Mouse (Mus musculus): Measurements from ENCODE around the gene Tbxa2r. TPM values are rescaled to one million over a fixed set of nuclear protein-coding genes. Genes with fewer than 3 reads are reported as not detected.

Gene Tbxa2r
- polyA plus RNA-seq, 1 experiment from 2014 or later, result 6.7 TPM

DNA sequence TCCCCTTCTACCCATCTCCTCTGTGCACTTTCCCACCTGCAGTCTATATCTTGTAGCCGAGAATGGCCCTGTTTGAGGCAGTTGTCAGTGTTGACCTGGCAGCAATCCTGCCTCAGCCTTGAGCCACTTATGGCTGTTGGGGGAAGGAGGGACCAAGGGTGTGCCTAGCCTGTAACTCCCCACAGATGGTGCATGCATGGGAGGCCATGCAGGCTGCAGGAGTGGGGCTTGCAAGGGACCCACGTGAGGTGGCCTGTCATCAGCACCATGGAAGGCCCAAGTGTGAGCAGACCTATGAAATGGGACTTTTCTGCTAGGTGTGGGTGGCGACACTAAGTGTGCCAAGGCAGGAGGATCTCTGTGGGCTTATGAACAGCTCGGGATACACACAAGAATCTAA lies 36.5 kb downstream of the Tbxa2r start:
- Histone ChIP-seq H3K9me3 (replicated peaks) (no peaks in the 10 kb centered on the region), H3K27me3 (replicated peaks) (no peaks in the 10 kb centered on the region), H3K27ac (peak overlapping the region; percentile 94), H3K4me1 (peaks cover 70% of the 10 kb centered on the region), H3K9ac (0 out of 2 replicates have a peak overlapping the region, but pooled peaks have one; percentile 62), H3K4me2 (peak overlapping the region; percentile 96), H3K36me3 (peaks cover 85% of the 10 kb centered on the region), H3K4me3 (no peak overlapping the region)
- no peak for ATAC-seq
- WGBS (ENCODE audit: insufficient replicate concordance), result 46% methylated on average over 4 of the region's 4 CpGs

DNA sequence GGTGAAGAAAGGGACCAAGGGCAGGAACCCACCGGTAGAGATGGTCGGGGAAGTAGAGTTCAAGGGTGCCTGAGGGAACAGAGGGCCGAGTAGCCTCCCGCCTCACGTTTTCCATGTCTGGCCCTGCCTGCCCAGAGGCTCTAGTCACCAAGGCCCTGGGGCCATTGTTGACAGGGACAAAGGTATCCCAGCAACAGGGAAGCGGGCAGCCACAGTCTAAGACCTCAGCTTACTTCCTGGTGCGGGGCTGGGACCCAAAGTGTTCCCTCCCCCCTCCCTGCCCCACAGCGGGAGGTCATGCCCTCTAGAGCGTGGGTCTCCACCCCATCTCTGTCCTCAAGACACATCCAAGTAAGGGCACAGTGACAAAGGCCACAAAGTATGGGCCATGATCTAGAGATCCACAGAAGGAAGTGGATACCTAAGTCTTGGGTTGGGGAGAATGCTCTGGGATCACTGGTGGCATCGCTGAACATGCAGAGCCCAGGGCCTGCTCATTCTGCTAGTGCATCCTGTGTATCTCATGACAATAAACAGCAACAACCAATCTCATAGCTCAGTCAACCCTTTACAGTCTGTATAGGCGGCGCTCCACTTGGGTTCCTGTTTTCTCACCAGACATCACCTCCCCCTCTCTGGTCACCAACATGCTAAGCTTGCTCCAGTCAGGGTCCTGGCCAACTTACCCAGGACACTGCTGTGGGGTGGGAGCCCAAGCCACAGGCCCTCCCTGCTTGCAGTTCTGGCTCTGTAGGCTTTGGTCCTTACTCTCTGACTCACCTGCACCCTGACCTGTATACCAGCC lies 37.3 kb downstream of the Tbxa2r start, which contains the start of gene 4930404N11Rik:
4930404N11Rik (minus strand) TSS at position 145 of the 805 bp plus-strand sequence.
- H3K9me3 ChIP-seq (replicated peaks), result no peaks in the 10 kb centered on the region
- no peaks in the 10 kb centered on the region for H3K27me3 ChIP-seq (replicated peaks)
- 0 out of 2 replicates have a peak within 1 kb of the TSS, but pooled peaks have one; percentile 3 for H3K4me3 ChIP-seq
- H3K36me3 ChIP-seq, result peaks cover 85% of the 10 kb centered on the region
- ATAC-seq, result no peak
- peak within 1 kb of the TSS; percentile 96 for H3K4me2 ChIP-seq
- peaks cover 62% of the 10 kb centered on the region for H3K4me1 ChIP-seq
- peak within 1 kb of the TSS; percentile 94 for H3K27ac ChIP-seq
- 31% methylated on average over 12 of the region's 12 CpGs for WGBS (ENCODE audit: insufficient replicate concordance)
- peak within 1 kb of the TSS; percentile 62 for H3K9ac ChIP-seq

DNA sequence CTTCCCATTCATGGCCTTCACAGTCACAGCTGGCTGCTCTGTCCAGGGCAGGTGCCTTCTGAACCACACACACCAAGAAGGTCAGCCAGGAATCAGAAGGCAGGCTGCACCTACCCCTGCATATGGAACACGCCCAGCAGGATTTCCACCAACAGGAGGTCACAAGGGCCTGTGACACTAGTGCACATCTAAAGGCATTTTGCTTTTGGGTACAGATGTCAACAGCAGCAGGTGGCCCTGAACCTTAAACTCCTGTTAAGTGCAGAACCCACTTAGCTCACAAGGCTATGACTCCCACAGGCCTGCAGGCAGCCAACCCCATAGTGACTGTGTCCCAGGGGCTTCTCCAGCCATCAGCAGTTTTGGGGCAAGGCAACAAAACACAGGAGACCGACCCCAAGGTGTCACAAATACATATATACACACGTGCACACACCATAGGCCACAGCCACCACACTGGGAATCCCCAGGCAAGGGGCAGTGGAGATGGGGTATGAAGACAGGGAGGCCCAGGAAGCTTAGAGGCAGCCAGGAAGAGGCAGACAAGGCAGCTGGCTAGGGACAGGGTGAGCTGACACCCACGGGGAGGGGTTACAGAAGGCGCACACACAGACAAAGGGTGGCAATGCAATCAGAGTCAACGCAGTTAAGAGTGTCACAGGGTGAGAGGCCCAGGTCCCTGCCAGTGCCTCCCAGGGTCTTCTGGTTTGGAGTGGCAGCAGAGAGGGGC lies 38.1 kb downstream of the Tbxa2r start:
- peaks cover 85% of the 10 kb centered on the region for H3K36me3 ChIP-seq
- peaks cover 55% of the 10 kb centered on the region for H3K4me1 ChIP-seq
- H3K9me3 ChIP-seq (replicated peaks), result no peaks in the 10 kb centered on the region
- no peak overlapping the region for H3K9ac ChIP-seq
- peak overlapping the region; percentile 94 for H3K27ac ChIP-seq
- ATAC-seq, result no peak
- H3K27me3 ChIP-seq (replicated peaks), result no peaks in the 10 kb centered on the region
- no peak overlapping the region for H3K4me2 ChIP-seq
- 68% methylated on average over 6 of the region's 6 CpGs for WGBS (ENCODE audit: insufficient replicate concordance)
- H3K4me3 ChIP-seq, result no peak overlapping the region

DNA sequence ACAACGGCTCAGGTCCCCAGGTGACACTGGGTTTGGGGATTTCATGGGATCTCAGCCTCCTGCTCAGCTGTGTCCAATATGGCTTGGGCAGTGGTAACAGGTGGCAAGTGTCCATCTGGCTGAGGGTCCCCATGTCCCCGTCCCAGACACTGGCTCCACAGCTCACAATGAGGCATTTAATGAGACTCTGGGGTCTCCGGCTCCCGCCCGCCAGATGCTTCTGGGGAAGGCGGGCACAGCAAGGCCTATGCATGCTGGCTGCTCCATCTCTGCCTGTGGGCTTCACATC lies 38.6 kb downstream of the Tbxa2r start:
- ATAC-seq, result no peak
- Histone ChIP-seq H3K36me3 (peaks cover 85% of the 10 kb centered on the region), H3K9me3 (replicated peaks) (no peaks in the 10 kb centered on the region), H3K9ac (no peak overlapping the region), H3K4me1 (peaks cover 50% of the 10 kb centered on the region), H3K27me3 (replicated peaks) (no peaks in the 10 kb centered on the region), H3K4me3 (no peak overlapping the region), H3K27ac (0 out of 2 replicates have a peak overlapping the region, but pooled peaks have one; percentile 94), H3K4me2 (no peak overlapping the region)
- 90% methylated on average over 6 of the region's 6 CpGs for WGBS (ENCODE audit: insufficient replicate concordance)

DNA sequence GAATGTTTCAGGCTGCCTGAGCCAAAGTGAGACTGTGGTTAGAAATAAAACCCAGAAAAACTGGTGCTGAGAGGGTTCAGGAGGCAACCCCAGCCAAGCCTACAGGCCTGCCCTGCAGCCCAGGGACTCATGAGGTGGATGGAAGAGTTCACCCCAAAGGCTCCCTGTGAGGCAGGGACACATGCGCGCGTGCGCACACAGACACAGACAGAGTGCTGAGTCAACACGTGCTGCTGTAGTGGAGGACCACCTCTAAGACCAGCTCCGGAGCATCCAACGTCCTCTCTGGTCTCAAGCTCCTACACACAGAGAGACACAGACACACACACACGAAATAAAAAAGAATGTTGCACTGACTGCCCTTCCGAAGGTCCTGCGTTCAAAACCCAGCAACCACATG lies 46.8 kb downstream of the Tbxa2r start:
- Histone ChIP-seq H3K27me3 (replicated peaks) (no peaks in the 10 kb centered on the region), H3K4me1 (peaks cover 61% of the 10 kb centered on the region), H3K4me2 (peak overlapping the region; percentile 79), H3K36me3 (peaks cover 61% of the 10 kb centered on the region), H3K9ac (no peak overlapping the region), H3K4me3 (0 out of 2 replicates have a peak overlapping the region, but pooled peaks have one; percentile 13), H3K27ac (peak overlapping the region; percentile 92; the same call in 1 of the 2 replicates), H3K9me3 (replicated peaks) (no peaks in the 10 kb centered on the region)
- ATAC-seq, result no peak
- WGBS (ENCODE audit: insufficient replicate concordance), result 89% methylated on average over 10 of the region's 10 CpGs

DNA sequence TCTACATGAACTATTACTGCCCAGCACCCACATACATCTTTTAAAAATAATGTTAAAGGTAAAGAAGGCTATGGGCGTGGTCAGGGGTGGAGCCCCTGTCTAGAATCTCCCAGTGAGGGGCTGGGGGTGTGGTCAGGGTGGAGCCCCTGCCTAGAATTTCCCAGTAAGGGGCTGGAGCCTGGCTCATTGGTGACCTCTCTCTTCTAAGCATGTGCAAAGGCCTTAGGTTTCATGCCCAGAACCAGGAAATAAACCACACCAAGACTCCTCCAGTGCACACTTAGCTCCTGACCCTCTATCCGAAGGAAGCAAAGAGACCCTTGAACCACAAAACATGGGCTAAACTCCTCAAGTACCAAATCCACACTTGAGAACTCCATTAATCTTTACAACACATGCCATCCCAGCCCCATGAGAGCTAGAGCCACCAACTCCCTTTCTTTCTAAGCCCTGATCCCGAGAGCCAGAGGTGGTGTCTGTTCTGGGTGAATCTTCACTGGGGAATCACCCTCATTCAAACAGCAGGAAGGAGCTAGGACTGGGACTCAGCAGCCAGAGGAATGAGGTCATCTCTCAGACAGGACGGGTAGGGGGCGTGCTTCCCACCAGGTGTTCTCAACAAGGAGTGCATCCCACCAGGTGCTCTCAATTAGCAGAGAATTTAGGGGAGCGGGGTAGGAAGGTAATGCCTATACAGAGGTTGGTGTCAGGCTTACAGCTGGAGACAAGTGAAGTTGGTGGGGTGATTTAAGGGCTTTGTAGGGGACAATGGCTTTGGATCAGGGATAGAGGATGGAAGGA lies 48.2 kb downstream of the Tbxa2r start:
- H3K27ac ChIP-seq, result peak overlapping the region; percentile 92
- no peaks in the 10 kb centered on the region for H3K27me3 ChIP-seq (replicated peaks)
- H3K36me3 ChIP-seq, result peaks cover 47% of the 10 kb centered on the region
- peak overlapping the region; percentile 90 for H3K4me3 ChIP-seq
- H3K9ac ChIP-seq, result peak overlapping the region; percentile 98
- peaks cover 76% of the 10 kb centered on the region for H3K4me1 ChIP-seq
- peak overlapping the region; percentile 79 for H3K4me2 ChIP-seq
- no peaks in the 10 kb centered on the region for H3K9me3 ChIP-seq (replicated peaks)
- ATAC-seq, result peak; percentile 31; the same call in 1 of the 2 replicates
- 29% methylated on average over 6 of the region's 6 CpGs for WGBS (ENCODE audit: insufficient replicate concordance)

DNA sequence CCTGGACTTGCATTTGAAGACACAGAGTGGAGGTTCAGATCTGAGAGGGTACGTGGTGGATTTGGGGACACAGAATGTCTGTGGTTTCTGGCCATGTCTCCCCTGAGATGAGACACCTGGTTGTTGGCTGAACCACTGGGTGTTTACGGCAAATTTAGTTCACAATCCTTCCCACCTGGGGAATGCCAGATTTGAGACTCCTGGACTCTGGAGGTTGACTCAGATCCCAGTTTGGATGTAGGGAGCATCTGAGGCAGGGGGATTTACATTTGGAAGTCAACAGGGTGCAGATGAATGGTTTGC lies 48.8 kb downstream of the Tbxa2r start:
- peak overlapping the region; percentile 79 for H3K4me2 ChIP-seq
- peak overlapping the region; percentile 92 for H3K27ac ChIP-seq
- peak overlapping the region; percentile 98 for H3K9ac ChIP-seq
- no peaks in the 10 kb centered on the region for H3K27me3 ChIP-seq (replicated peaks)
- peak overlapping the region; percentile 90 for H3K4me3 ChIP-seq
- 54% methylated on average over 2 of the region's 2 CpGs for WGBS (ENCODE audit: insufficient replicate concordance)
- H3K9me3 ChIP-seq (replicated peaks), result no peaks in the 10 kb centered on the region
- ATAC-seq, result no peak
- peaks cover 41% of the 10 kb centered on the region for H3K36me3 ChIP-seq
- H3K4me1 ChIP-seq, result peaks cover 81% of the 10 kb centered on the region

DNA sequence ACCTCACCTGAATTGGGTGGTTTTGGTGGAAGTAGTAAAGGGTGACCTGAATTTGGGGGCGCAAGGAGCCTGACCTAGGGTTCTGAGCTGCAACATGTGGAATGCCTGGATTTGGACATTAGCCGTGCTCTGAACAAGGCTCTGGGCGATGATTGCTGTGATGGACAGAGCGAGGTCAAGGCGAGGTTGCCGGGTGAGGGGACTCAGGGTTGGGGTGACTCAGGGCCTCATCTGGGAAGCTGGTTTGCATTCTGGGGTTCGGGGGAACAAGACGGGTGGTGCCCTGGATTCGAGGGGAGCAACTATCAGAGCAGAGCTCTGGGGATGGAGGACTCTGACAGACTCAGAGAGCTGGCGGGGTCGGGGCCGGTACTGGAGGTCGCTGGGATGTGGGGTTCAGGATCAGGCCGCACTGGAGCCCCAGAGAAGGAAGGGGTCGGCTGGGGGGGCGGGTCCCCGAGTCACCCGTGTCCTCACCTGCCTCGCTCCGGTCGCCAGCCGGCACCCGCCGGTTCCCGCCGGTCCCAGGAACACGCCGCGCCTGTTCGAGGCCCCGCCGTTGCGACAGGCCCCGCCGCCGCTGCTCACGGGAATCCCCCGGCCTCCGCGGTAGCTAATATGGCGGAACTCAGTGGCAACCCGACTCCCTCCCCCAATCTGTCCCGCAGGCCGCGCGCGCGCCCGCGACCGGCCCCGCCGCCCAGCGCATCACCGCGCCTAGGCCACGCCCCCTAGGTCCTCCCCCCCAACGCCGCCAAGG lies 49.4 kb downstream of the Tbxa2r start, which contains the start of gene Fzr1:
Fzr1 (minus strand) TSS at position 724 of the 760 bp plus-strand sequence.
- 1% methylated on average over 45 of the region's 59 CpGs for whole genome bisulfite sequencing (ENCODE audit: insufficient replicate concordance)
- peaks cover 35% of the 10 kb centered on the region for H3K36me3 ChIP-seq
- peak within 1 kb of the TSS; percentile 90 for H3K4me3 ChIP-seq
- H3K4me1 ChIP-seq, result peaks cover 83% of the 10 kb centered on the region
- H3K27me3 ChIP-seq (replicated peaks), result no peaks in the 10 kb centered on the region
- peak within 1 kb of the TSS; percentile 98 for H3K9ac ChIP-seq
- peak within 1 kb of the TSS; percentile 79 for H3K4me2 ChIP-seq
- peak within 1 kb of the TSS; percentile 98 for H3K27ac ChIP-seq
- no peaks in the 10 kb centered on the region for H3K9me3 ChIP-seq (replicated peaks)
- ATAC-seq, result 0 out of 2 replicates have a peak, but pooled peaks have one; percentile 0

DNA sequence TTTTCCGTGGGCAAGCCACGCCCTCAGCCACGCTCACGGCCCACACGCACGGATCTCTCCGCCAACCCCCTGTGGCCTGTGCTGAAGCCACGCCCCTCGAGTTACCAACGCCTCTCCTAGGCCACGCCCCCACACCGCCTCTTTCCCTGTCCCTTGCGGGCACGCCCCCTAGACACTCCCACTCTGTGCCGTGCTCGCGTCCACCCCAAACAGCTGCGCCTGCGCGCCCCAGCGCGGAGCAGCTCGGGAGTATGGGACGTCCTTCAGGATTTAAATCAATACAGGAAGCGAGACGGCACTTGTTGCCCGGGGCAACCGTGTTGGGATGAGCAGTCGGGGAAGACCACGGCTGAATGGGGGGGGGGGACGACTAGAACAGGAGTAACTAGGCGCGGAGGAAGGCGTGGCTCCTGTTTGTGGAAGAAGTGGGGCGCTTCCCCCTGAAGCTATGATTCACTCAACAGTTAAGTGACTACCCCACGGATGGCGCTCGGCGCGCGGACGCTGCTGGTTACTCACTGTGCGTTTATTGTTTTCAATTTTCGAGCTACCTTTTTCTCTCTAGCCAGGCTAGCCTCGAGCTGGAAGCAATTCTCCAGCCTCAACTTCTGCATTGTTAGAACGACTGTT lies 50.1 kb downstream of the Tbxa2r start:
- Histone ChIP-seq H3K27ac (peak overlapping the region; percentile 98), H3K9me3 (replicated peaks) (no peaks in the 10 kb centered on the region), H3K4me2 (peak overlapping the region; percentile 79), H3K27me3 (replicated peaks) (no peaks in the 10 kb centered on the region), H3K9ac (peak overlapping the region; percentile 81), H3K36me3 (peaks cover 28% of the 10 kb centered on the region), H3K4me3 (peak overlapping the region; percentile 90), H3K4me1 (peaks cover 83% of the 10 kb centered on the region)
- peak; percentile 88 for ATAC-seq
- WGBS (ENCODE audit: insufficient replicate concordance), result under 1% methylated on average over 46 of the region's 46 CpGs

DNA sequence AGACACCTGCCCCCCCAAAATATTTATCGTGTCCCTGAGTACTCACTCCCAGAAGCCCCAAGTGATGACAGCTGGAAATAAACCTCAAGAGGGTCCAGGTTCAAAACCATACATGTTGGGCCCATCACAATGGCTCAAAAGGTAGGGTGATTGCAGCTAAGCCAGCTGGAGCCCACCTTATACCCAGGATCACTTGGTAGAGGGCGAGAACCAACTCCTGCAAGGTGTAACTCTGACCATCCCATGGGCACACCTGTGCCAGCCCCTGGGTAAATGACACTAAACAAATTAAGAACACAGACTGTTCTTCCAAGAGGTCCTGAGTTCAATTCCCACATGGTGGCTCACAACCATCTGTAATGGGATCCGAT lies 50.6 kb downstream of the Tbxa2r start:
- Histone ChIP-seq H3K9ac (peak overlapping the region; percentile 81), H3K27ac (peak overlapping the region; percentile 98), H3K36me3 (peaks cover 23% of the 10 kb centered on the region), H3K9me3 (replicated peaks) (no peaks in the 10 kb centered on the region), H3K4me2 (peak overlapping the region; percentile 79), H3K27me3 (replicated peaks) (no peaks in the 10 kb centered on the region), H3K4me3 (peak overlapping the region; percentile 90), H3K4me1 (peaks cover 78% of the 10 kb centered on the region)
- no peak for ATAC-seq
- WGBS (ENCODE audit: insufficient replicate concordance), result 58% methylated on average over 3 of the region's 3 CpGs

Measured in liver, embryonic 12.5 days (tissue).